8 mouse cellular contexts compared by ENCODE assay signal in genomic region chr19:44248081-44248853, GRCm38 (mm10). TPM values are rescaled to one million over a fixed set of nuclear protein-coding genes. Genes with fewer than 3 reads are reported as not detected.
DNase-seq lines count a peak whose midpoint lies in the region; ATAC-seq and TF ChIP-seq lines count a peak whose summit lies in the region.

No protein-coding gene starts in this region.

- TF ChIP-seq CTCF in E14TG2a.4 (conservative IDR thresholded peaks at IDR 0.05; ENCODE audit: low read length), result no peak
- 0 out of 2 replicates have a peak, but pooled peaks have one; percentile 8 for TF ChIP-seq CTCF in liver, postnatal 0 days (IDR thresholded peaks at IDR 0.05; ENCODE audit: low read depth)

- whole genome bisulfite sequencing in forebrain, embryonic 12.5 days, result 2% methylated on average over 36 of the region's 36 CpGs
- 2% methylated on average over 36 of the region's 36 CpGs for WGBS in large intestine, adult 2 months
- WGBS in liver, postnatal 0 days (ENCODE audit: insufficient replicate concordance), result 2% methylated on average over 36 of the region's 36 CpGs
- WGBS in neural tube, embryonic 14.5 days, result 2% methylated on average over 36 of the region's 36 CpGs

- peak overlapping the region; percentile 56 for H3K9ac ChIP-seq in forebrain, embryonic 12.5 days
- H3K9ac ChIP-seq in liver, postnatal 0 days (replicated peaks), result peak overlapping the region; percentile 43; the same call in 1 of the 2 replicates
- peak overlapping the region; percentile 60 for H3K9ac ChIP-seq in neural tube, embryonic 14.5 days (replicated peaks; ENCODE audit: low read depth, low read length)

- H3K4me1 ChIP-seq in E14TG2a.4 (replicated peaks; ENCODE audit: low read depth, low read length), result peaks cover 66% of the 10 kb centered on the region
- H3K4me1 ChIP-seq in forebrain, embryonic 12.5 days, result peaks cover 30% of the 10 kb centered on the region
- peaks cover 31% of the 10 kb centered on the region for H3K4me1 ChIP-seq in liver, postnatal 0 days (ENCODE audit: insufficient read depth)
- H3K4me1 ChIP-seq in neural tube, embryonic 14.5 days (ENCODE audit: control insufficient read depth, insufficient read depth, low read length), result peaks cover 16% of the 10 kb centered on the region

- peak overlapping the region; percentile 78 for H3K4me3 ChIP-seq in E14TG2a.4 (replicated peaks; ENCODE audit: low read length)
- H3K4me3 ChIP-seq in forebrain, embryonic 12.5 days (replicated peaks), result peak overlapping the region; percentile 42
- H3K4me3 ChIP-seq in liver, postnatal 0 days (ENCODE audit: low read depth, low read length), result peak overlapping the region; percentile 45
- H3K4me3 ChIP-seq in neural tube, embryonic 14.5 days (ENCODE audit: low read depth, low read length), result peak overlapping the region; percentile 41

- peak overlapping the region; percentile 90 for H3K27ac ChIP-seq in forebrain, embryonic 12.5 days
- H3K27ac ChIP-seq in liver, postnatal 0 days (ENCODE audit: low read depth), result peak overlapping the region; percentile 85
- peak overlapping the region; percentile 88 for H3K27ac ChIP-seq in neural tube, embryonic 14.5 days (ENCODE audit: low read depth, low read length)

- H3K27me3 ChIP-seq in E14TG2a.4 (ENCODE audit: insufficient read depth, low read length), result peaks cover 9% of the 10 kb centered on the region; the same call in 1 of the 2 replicates
- H3K27me3 ChIP-seq in forebrain, embryonic 12.5 days, result no peaks in the 10 kb centered on the region
- H3K27me3 ChIP-seq in liver, postnatal 0 days (ENCODE audit: insufficient read depth, low read length), result no peaks in the 10 kb centered on the region
- H3K27me3 ChIP-seq in neural tube, embryonic 14.5 days (ENCODE audit: control insufficient read depth, insufficient read depth, low read length), result no peaks in the 10 kb centered on the region

- intact Hi-C loops in heart, postnatal 10 days (cut with DNase I), result loop anchor here (2.0 to 5.0 kb wide), 3 partner anchors 19 to 169 kb away; no protein-coding TSS in a partner anchor

- H3K9me3 ChIP-seq in E14TG2a.4 (ENCODE audit: low read length), result peaks cover 2% of the 10 kb centered on the region
- H3K9me3 ChIP-seq in forebrain, embryonic 12.5 days, result no peaks in the 10 kb centered on the region
- no peaks in the 10 kb centered on the region for H3K9me3 ChIP-seq in liver, postnatal 0 days (ENCODE audit: low read length)
- H3K9me3 ChIP-seq in neural tube, embryonic 14.5 days (ENCODE audit: control insufficient read depth, low read length), result no peaks in the 10 kb centered on the region

- H3K4me2 ChIP-seq in forebrain, embryonic 12.5 days, result peak overlapping the region; percentile 58
- peak overlapping the region; percentile 83 for H3K4me2 ChIP-seq in liver, postnatal 0 days (ENCODE audit: low read depth, low read length)
- peak overlapping the region; percentile 86 for H3K4me2 ChIP-seq in neural tube, embryonic 14.5 days (ENCODE audit: low read depth, low read length)

- peak; percentile 99 for ATAC-seq in forebrain, embryonic 12.5 days (ENCODE audit: low FRiP score)
- peak; percentile 99 for ATAC-seq in liver, postnatal 0 days
- peak; percentile 97 for ATAC-seq in neural tube, embryonic 14.5 days (ENCODE audit: low read depth)

- no peak for TF ChIP-seq EP300 in liver, postnatal 0 days (IDR thresholded peaks at IDR 0.05; ENCODE audit: low read depth)

- DNase-seq in c-Kit-positive CD71-positive TER-119-positive erythroid progenitor cells, embryonic 14.5 days (ENCODE audit: low spot score), result peak; percentile 97
- peak; percentile 96 to 97 for DNase-seq in heart, postnatal 10 days
- peak; percentile 94 for DNase-seq in large intestine, adult 2 months (ENCODE audit: low read depth, low spot score)
- peak; percentile 98 for DNase-seq in liver, postnatal 0 days
- peak; percentile 95 for DNase-seq in testis, postnatal 10 days (ENCODE audit: low spot score)

- no peaks in the 10 kb centered on the region for H3K36me3 ChIP-seq in E14TG2a.4 (ENCODE audit: insufficient read depth, low read length)
- H3K36me3 ChIP-seq in forebrain, embryonic 12.5 days (replicated peaks), result no peaks in the 10 kb centered on the region
- H3K36me3 ChIP-seq in liver, postnatal 0 days (replicated peaks; ENCODE audit: insufficient read depth, low read length), result no peaks in the 10 kb centered on the region
- H3K36me3 ChIP-seq in neural tube, embryonic 14.5 days (ENCODE audit: control insufficient read depth, insufficient read depth, low read length), result no peaks in the 10 kb centered on the region

RNA-seq across cellular contexts. Expression of gene Scd3, which starts 45.2 kb away (rescaled TPM):
- 0.77 and 1.00 TPM in 2 replicates for polyA plus RNA-seq in forebrain, embryonic 12.5 days (2016; fragmentation: Nextera tagmentation; extraction: Ambion mirVana)
- total RNA-seq in heart, postnatal 10 days (2021), result under 1 TPM; 0.14 to 0.25 TPM
- polyA plus RNA-seq in large intestine, adult 2 months (2012; rRNA removed), result not detected in 2 replicates
- not detected in 2 replicates for polyA plus RNA-seq in liver, postnatal 0 days (2015; fragmentation: Nextera tagmentation; extraction: Ambion mirVana)
- polyA plus RNA-seq in neural tube, embryonic 14.5 days (2014; fragmentation: Nextera tagmentation; extraction: Ambion mirVana), result 4.0 and 4.3 TPM in 2 replicates

RNA-seq across cellular contexts. Expression of gene Scd2, which starts 45.2 kb away (rescaled TPM):
- polyA plus RNA-seq in forebrain, embryonic 12.5 days (2016; fragmentation: Nextera tagmentation; extraction: Ambion mirVana), result 470 and 492 TPM in 2 replicates
- total RNA-seq in heart, postnatal 10 days (2021), result 10 to 100 TPM; 30.3 to 34.6 TPM
- 71.3 and 91.7 TPM in 2 replicates for polyA plus RNA-seq in large intestine, adult 2 months (2012; rRNA removed)
- polyA plus RNA-seq in liver, postnatal 0 days (2015; fragmentation: Nextera tagmentation; extraction: Ambion mirVana), result 5.9 and 6.2 TPM in 2 replicates
- 293 and 373 TPM in 2 replicates for polyA plus RNA-seq in neural tube, embryonic 14.5 days (2014; fragmentation: Nextera tagmentation; extraction: Ambion mirVana)

RNA-seq across cellular contexts. Expression of gene Pkd2l1, which starts 56.0 kb away (rescaled TPM):
- 0.19 and 0.36 TPM in 2 replicates for polyA plus RNA-seq in forebrain, embryonic 12.5 days (2016; fragmentation: Nextera tagmentation; extraction: Ambion mirVana)
- not detected for total RNA-seq in heart, postnatal 10 days (2021)
- polyA plus RNA-seq in large intestine, adult 2 months (2012; rRNA removed), result 0.11 and 0.40 TPM in 2 replicates
- not detected in 2 replicates for polyA plus RNA-seq in liver, postnatal 0 days (2015; fragmentation: Nextera tagmentation; extraction: Ambion mirVana)
- 3.0 and 4.0 TPM in 2 replicates for polyA plus RNA-seq in neural tube, embryonic 14.5 days (2014; fragmentation: Nextera tagmentation; extraction: Ambion mirVana)

Comparison
In these comparisons a context has a peak if more than half of its experiments do, and no peak if none do; other contexts are left out.
1. Peak in every context shown above with its lines: DNase-seq, ATAC-seq, H3K4me3 ChIP-seq and H3K27ac ChIP-seq.